Mouse (Mus musculus): Measurements from ENCODE around the gene Gm20388. TPM values are rescaled to one million over a fixed set of nuclear protein-coding genes. Genes with fewer than 3 reads are reported as not detected.
A peak's percentile ranks its signal among the peaks of the same experiment; 100 is the strongest.

Gene Gm20388
- polyA plus RNA-seq, 1 experiment from 2014 or later, result 8.3 TPM

DNA sequence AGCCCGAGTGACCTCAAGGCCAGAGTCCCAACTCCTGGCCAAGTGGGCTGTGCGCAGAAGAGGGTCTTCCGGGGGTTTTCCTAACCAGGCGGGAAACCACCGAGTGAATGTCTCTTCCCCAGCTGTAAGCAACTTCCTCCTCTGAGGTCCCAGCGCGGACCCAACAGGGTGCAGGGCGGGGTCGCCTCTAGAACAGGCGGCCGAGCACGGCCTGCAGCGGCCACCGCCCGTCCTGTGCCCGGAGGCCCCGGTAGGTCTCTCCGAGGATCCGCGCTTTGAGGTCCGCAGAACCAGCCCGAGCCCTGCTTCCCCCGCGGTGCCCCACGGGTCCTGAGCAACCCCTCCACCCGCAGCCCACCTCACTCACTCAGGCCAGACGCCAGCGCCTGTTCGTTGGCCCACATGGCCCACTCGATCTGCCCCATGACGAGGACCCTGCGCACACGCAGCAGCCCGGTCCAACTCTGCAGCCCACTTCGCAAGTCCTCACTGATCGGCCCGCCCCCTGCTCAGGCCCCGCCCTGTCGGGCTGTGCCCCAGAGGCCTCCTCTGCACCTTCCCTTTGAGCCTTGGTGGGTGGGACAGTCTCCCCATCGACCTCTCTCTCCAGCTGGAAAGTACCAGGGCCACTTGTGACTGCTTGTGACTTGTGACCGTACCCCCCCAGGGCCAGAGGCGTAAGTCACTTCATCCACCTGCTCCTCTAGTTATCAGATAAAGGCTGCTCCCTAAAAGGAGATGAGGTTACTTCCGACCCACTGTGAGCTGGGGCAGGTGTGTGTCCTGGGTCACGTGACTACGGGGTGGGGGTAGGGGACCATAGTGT, 2522.0 kb downstream of the Gm20388 start, which contains the start of gene Cyba:
Gene Cyba, minus strand, starts transcription at position 488 of the 826 bp plus-strand sequence.
- Histone ChIP-seq H3K4me2 (ENCODE audit: low read length) (peak within 1 kb of the TSS; percentile 75), H3K9ac (ENCODE audit: low read length) (peak within 1 kb of the TSS; percentile 49), H3K9me3 (ENCODE audit: control insufficient read depth, low read length) (no peaks in the 10 kb centered on the region), H3K4me3 (ENCODE audit: low read depth, low read length) (peak within 1 kb of the TSS; percentile 37), H3K4me1 (replicated peaks; ENCODE audit: control insufficient read depth, insufficient read depth, low read length) (peaks cover 21% of the 10 kb centered on the region), H3K27me3 (replicated peaks; ENCODE audit: control insufficient read depth, insufficient read depth, low read length) (no peaks in the 10 kb centered on the region), H3K27ac (ENCODE audit: low read depth) (peak within 1 kb of the TSS; percentile 76), H3K36me3 (ENCODE audit: control insufficient read depth, insufficient read depth, low read length) (peaks cover 26% of the 10 kb centered on the region)
- peak; percentile 90 for ATAC-seq (replicated peaks; ENCODE audit: low FRiP score, low TSS enrichment, low read depth)
- peak; percentile 83 for DNase-seq (ENCODE audit: low spot score)
- WGBS, result 3% methylated on average over 45 of the region's 45 CpGs

- peak; percentile 2; the same call in 1 of the 2 replicates for ATAC-seq (replicated peaks; ENCODE audit: low FRiP score, low TSS enrichment, low read depth)
- Histone ChIP-seq H3K4me3 (ENCODE audit: low read depth, low read length) (peak overlapping the region; percentile 37; the same call in 1 of the 2 replicates), H3K9ac (ENCODE audit: low read length) (no peak overlapping the region; the same call in 1 of the 2 replicates), H3K4me1 (replicated peaks; ENCODE audit: control insufficient read depth, insufficient read depth, low read length) (peaks cover 28% of the 10 kb centered on the region), H3K4me2 (ENCODE audit: low read length) (peak overlapping the region; percentile 75), H3K27me3 (replicated peaks; ENCODE audit: control insufficient read depth, insufficient read depth, low read length) (no peaks in the 10 kb centered on the region), H3K27ac (ENCODE audit: low read depth) (peak overlapping the region; percentile 76), H3K9me3 (ENCODE audit: control insufficient read depth, low read length) (no peaks in the 10 kb centered on the region), H3K36me3 (ENCODE audit: control insufficient read depth, insufficient read depth, low read length) (peaks cover 30% of the 10 kb centered on the region)
- no peak for DNase-seq (ENCODE audit: low spot score)
- WGBS, result 61% methylated on average over 11 of the region's 11 CpGs
Observed at GRCm38 (mm10) chr8:122433269-122433905, 2522.7 kb downstream of the Gm20388 start.

- no peaks in the 10 kb centered on the region for H3K9me3 ChIP-seq (ENCODE audit: control insufficient read depth, low read length)
- 89% methylated on average over 6 of the region's 6 CpGs for WGBS
- H3K27ac ChIP-seq (ENCODE audit: low read depth), result no peak overlapping the region
- DNase-seq (ENCODE audit: low spot score) (no peak), ATAC-seq (replicated peaks; ENCODE audit: low FRiP score, low TSS enrichment, low read depth) (no peak)
- no peak overlapping the region for H3K9ac ChIP-seq (ENCODE audit: low read length)
- H3K27me3 ChIP-seq (replicated peaks; ENCODE audit: control insufficient read depth, insufficient read depth, low read length), result no peaks in the 10 kb centered on the region
- peaks cover 42% of the 10 kb centered on the region for H3K36me3 ChIP-seq (ENCODE audit: control insufficient read depth, insufficient read depth, low read length)
- no peak overlapping the region for H3K4me3 ChIP-seq (ENCODE audit: low read depth, low read length)
- peaks cover 31% of the 10 kb centered on the region for H3K4me1 ChIP-seq (replicated peaks; ENCODE audit: control insufficient read depth, insufficient read depth, low read length)
- H3K4me2 ChIP-seq (ENCODE audit: low read length), result no peak overlapping the region
Observed at GRCm38 (mm10) chr8:122435375-122435774, 2524.7 kb downstream of the Gm20388 start.

DNA sequence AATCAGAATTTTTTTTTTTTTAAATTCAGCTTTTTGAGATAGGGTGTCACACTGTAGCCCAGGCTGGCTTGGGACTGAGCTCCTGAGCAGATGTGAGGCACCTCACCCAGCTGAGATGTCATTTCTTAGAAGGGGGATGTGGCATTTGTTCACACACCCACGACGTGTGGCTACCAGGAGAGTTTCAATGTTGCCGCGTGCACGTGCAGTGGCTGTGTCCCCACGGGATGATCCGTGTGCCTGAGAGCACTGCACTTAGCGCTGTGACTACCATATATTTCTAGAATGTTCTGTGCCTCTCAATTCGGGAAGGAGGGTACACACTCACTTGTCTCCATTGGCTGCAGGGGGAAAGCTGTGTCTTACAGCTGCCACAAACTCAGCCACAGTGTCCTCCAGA, 2525.5 kb downstream of the Gm20388 start:
- H3K9me3 ChIP-seq (ENCODE audit: control insufficient read depth, low read length), result no peaks in the 10 kb centered on the region
- WGBS, result 94% methylated on average over 9 of the region's 9 CpGs

GRCm38 (mm10) chr8:122436586-122437125, 2526.0 kb downstream of the Gm20388 start:
- Histone ChIP-seq H3K27me3 (replicated peaks; ENCODE audit: control insufficient read depth, insufficient read depth, low read length) (no peaks in the 10 kb centered on the region), H3K4me2 (ENCODE audit: low read length) (no peak overlapping the region), H3K36me3 (ENCODE audit: control insufficient read depth, insufficient read depth, low read length) (peaks cover 42% of the 10 kb centered on the region), H3K9ac (ENCODE audit: low read length) (no peak overlapping the region), H3K9me3 (ENCODE audit: control insufficient read depth, low read length) (no peaks in the 10 kb centered on the region), H3K4me1 (replicated peaks; ENCODE audit: control insufficient read depth, insufficient read depth, low read length) (peaks cover 21% of the 10 kb centered on the region), H3K4me3 (ENCODE audit: low read depth, low read length) (no peak overlapping the region), H3K27ac (ENCODE audit: low read depth) (no peak overlapping the region)
- 87% methylated on average over 20 of the region's 20 CpGs for WGBS
- no peak for ATAC-seq (replicated peaks; ENCODE audit: low FRiP score, low TSS enrichment, low read depth)
- no peak for DNase-seq (ENCODE audit: low spot score)

More for the DNA sequence above, 2525.5 kb downstream of the Gm20388 start:
- no peak for DNase-seq (ENCODE audit: low spot score)
- Histone ChIP-seq H3K27me3 (replicated peaks; ENCODE audit: control insufficient read depth, insufficient read depth, low read length) (no peaks in the 10 kb centered on the region), H3K4me3 (ENCODE audit: low read depth, low read length) (no peak overlapping the region), H3K4me1 (replicated peaks; ENCODE audit: control insufficient read depth, insufficient read depth, low read length) (peaks cover 26% of the 10 kb centered on the region), H3K9ac (ENCODE audit: low read length) (no peak overlapping the region), H3K4me2 (ENCODE audit: low read length) (no peak overlapping the region), H3K27ac (ENCODE audit: low read depth) (no peak overlapping the region), H3K36me3 (ENCODE audit: control insufficient read depth, insufficient read depth, low read length) (peaks cover 42% of the 10 kb centered on the region)
- no peak for ATAC-seq (replicated peaks; ENCODE audit: low FRiP score, low TSS enrichment, low read depth)

DNA sequence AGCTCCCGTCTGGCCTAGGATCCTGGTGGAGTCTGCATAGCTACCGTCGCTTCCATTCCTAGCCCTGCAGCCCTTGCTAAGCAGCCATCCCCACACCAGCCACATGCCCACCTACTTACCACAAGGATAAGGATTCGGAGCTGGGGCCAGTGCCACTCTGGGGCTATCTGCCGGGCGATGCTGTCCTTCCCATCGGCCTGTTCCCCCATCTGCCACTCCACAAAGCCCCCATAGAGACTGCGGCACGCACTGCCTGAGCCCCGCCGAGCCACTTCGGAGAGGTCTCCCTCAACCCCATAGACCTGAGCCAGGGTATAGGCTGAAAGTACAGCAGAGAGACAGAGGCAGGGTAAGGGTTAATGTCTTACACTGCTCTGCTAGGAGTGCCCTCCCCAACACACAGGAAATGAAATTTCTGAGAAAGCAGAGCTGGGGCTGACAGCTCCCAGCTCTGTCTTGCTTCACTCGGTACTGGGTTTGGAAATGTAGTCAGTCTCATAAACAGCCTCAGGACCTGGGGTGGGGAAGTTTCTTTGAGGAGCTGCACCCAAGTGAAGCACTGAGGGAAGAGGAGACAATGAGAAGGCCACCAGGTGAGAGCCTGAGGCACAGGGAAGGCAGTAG, 2527.2 kb downstream of the Gm20388 start:
- Histone ChIP-seq H3K27ac (ENCODE audit: low read depth) (peak overlapping the region; percentile 79), H3K27me3 (replicated peaks; ENCODE audit: control insufficient read depth, insufficient read depth, low read length) (no peaks in the 10 kb centered on the region), H3K4me2 (ENCODE audit: low read length) (peak overlapping the region; percentile 34), H3K4me3 (ENCODE audit: low read depth, low read length) (no peak overlapping the region), H3K36me3 (ENCODE audit: control insufficient read depth, insufficient read depth, low read length) (peaks cover 42% of the 10 kb centered on the region), H3K9me3 (ENCODE audit: control insufficient read depth, low read length) (no peaks in the 10 kb centered on the region), H3K9ac (ENCODE audit: low read length) (no peak overlapping the region; the same call in 1 of the 2 replicates), H3K4me1 (replicated peaks; ENCODE audit: control insufficient read depth, insufficient read depth, low read length) (peaks cover 25% of the 10 kb centered on the region)
- no peak for DNase-seq (ENCODE audit: low spot score)
- peak; percentile 47 for ATAC-seq (replicated peaks; ENCODE audit: low FRiP score, low TSS enrichment, low read depth)
- WGBS, result 74% methylated on average over 13 of the region's 13 CpGs

DNA sequence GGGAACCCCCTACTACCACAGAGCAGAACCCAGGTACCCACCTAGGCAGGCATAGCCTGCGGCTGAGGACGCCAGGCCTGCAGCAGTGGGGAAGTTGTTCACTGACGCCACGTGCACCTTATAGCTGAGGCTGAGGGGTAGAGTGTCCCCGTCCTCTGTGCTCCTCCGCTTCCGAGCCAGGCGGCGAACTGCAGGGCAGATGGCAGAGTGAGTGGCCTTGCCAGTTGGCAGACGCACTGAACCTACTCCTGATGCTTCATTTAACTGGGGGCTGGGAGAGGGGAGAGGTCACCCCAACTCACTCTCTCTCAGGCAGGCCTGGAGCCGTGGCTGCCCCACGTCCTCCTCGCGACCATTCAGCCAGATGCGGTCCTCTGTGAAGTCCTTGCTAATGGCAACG, 2528.7 kb downstream of the Gm20388 start:
- no peak overlapping the region for H3K9ac ChIP-seq (ENCODE audit: low read length)
- WGBS, result 92% methylated on average over 16 of the region's 16 CpGs
- H3K27me3 ChIP-seq (replicated peaks; ENCODE audit: control insufficient read depth, insufficient read depth, low read length), result no peaks in the 10 kb centered on the region
- DNase-seq (ENCODE audit: low spot score), result no peak
- peaks cover 37% of the 10 kb centered on the region for H3K36me3 ChIP-seq (ENCODE audit: control insufficient read depth, insufficient read depth, low read length)
- peaks cover 22% of the 10 kb centered on the region for H3K4me1 ChIP-seq (replicated peaks; ENCODE audit: control insufficient read depth, insufficient read depth, low read length)
- H3K4me2 ChIP-seq (ENCODE audit: low read length), result no peak overlapping the region
- H3K9me3 ChIP-seq (ENCODE audit: control insufficient read depth, low read length), result no peaks in the 10 kb centered on the region
- H3K4me3 ChIP-seq (ENCODE audit: low read depth, low read length), result no peak overlapping the region
- H3K27ac ChIP-seq (ENCODE audit: low read depth), result no peak overlapping the region
- ATAC-seq (replicated peaks; ENCODE audit: low FRiP score, low TSS enrichment, low read depth), result no peak

DNA sequence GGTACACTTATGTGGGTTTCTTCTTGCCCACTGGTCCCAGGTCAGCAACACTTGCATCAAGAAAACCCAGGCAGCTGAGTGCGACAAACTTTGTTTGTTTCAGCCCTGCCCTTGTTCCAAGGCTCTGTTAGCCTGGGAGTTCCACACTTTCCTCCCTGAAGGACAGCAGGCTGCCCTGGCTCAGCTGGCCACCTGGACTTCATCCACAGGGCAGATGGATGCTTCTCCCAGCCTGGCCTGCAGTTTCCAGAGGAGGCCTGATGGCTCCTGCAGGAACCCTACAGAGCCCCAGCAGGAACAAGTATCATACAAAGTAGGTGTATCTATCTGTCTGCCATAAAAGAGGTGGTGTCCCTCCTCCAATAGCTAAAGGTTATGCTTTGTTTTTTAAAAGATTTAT, 2530.7 kb downstream of the Gm20388 start:
- H3K9ac ChIP-seq (ENCODE audit: low read length), result no peak overlapping the region
- no peak overlapping the region for H3K4me2 ChIP-seq (ENCODE audit: low read length)
- no peaks in the 10 kb centered on the region for H3K27me3 ChIP-seq (replicated peaks; ENCODE audit: control insufficient read depth, insufficient read depth, low read length)
- DNase-seq (ENCODE audit: low spot score) (no peak), ATAC-seq (replicated peaks; ENCODE audit: low FRiP score, low TSS enrichment, low read depth) (no peak)
- H3K9me3 ChIP-seq (ENCODE audit: control insufficient read depth, low read length), result no peaks in the 10 kb centered on the region
- H3K4me3 ChIP-seq (ENCODE audit: low read depth, low read length), result no peak overlapping the region
- H3K27ac ChIP-seq (ENCODE audit: low read depth), result no peak overlapping the region
- 87% methylated on average over 1 of the region's 1 CpGs for WGBS
- peaks cover 21% of the 10 kb centered on the region for H3K36me3 ChIP-seq (ENCODE audit: control insufficient read depth, insufficient read depth, low read length)
- peaks cover 31% of the 10 kb centered on the region for H3K4me1 ChIP-seq (replicated peaks; ENCODE audit: control insufficient read depth, insufficient read depth, low read length)
